Mouse (Mus musculus) limb, embryonic 15.5 days (tissue): Measurements from ENCODE around the gene Traf7. TPM values are rescaled to one million over a fixed set of nuclear protein-coding genes. Genes with fewer than 3 reads are reported as not detected.

Source experiments
- ATAC-seq: fragments of 200-750 bp; cut with Nextera tagmentation; 2 replicates; pipeline ENCODE4 v1.8.0; 2017; ENCODE audit warnings: low read depth, moderate TSS enrichment; ENCODE audit not compliant: insufficient number of reproducible peaks, low FRiP score, low TSS enrichment
- H3K27ac ChIP-seq: fragments of 300-500 bp; sonication (generic); 2 replicates; pipeline ENCODE4 v1.5.1; 2015; ENCODE audit warnings: moderate library complexity, mild to moderate bottlenecking, inconsistent platforms
- H3K27me3 ChIP-seq: fragments of 300-500 bp; sonication (generic); 2 replicates; pipeline ENCODE4 v1.6.1; 2015; ENCODE audit warnings: inconsistent platforms
- H3K36me3 ChIP-seq: fragments of 300-500 bp; sonication (generic); 2 replicates; pipeline ENCODE4 v1.6.1; 2015; ENCODE audit warnings: inconsistent platforms
- H3K4me1 ChIP-seq: fragments of 300-500 bp; sonication (generic); 2 replicates; pipeline ENCODE4 v1.6.1; 2015; ENCODE audit warnings: inconsistent platforms
- H3K4me2 ChIP-seq: fragments of 300-500 bp; sonication (generic); 2 replicates; pipeline ENCODE4 v1.6.1; 2015; ENCODE audit warnings: mild to moderate bottlenecking, inconsistent platforms
- H3K4me3 ChIP-seq: fragments of 300-500 bp; sonication (generic); 2 replicates; pipeline ENCODE4 v1.5.1; 2015; ENCODE audit warnings: mild to moderate bottlenecking, inconsistent platforms
- H3K9ac ChIP-seq: fragments of 300-500 bp; sonication (generic); 2 replicates; pipeline ENCODE4 v1.6.1; 2015; ENCODE audit warnings: inconsistent platforms
- H3K9me3 ChIP-seq: fragments of 300-500 bp; sonication (generic); 2 replicates; pipeline ENCODE4 v1.6.1; 2016; ENCODE audit warnings: inconsistent platforms
- WGBS: fragments of 180-500 bp; shearing (Covaris S2); methylation state at CpG from one replicate; pipeline ENCODE4 v1.1.7; 2015; 5-methylcytosine and 5-hydroxymethylcytosine counted together
- polyA plus RNA-seq: library from polyadenylated mRNA; unstranded; fragments of >200 nt; fragmentation: Nextera tagmentation; extraction: Ambion mirVana; gene quantifications from 2 replicates; pipeline ENCODE4 v1.2.1, GENCODE M21; 2015

The Traf7 gene
- polyA plus RNA-seq, 1 experiment from 2014 or later = 89.8 TPM

- H3K9ac ChIP-seq = no peak overlapping the region
- H3K4me1 ChIP-seq = peaks cover 16% of the 10 kb centered on the region
- no peaks in the 10 kb centered on the region for H3K36me3 ChIP-seq
- H3K27ac ChIP-seq = no peak overlapping the region
- no peak overlapping the region for H3K4me2 ChIP-seq
- no peak for ATAC-seq
- no peaks in the 10 kb centered on the region for H3K9me3 ChIP-seq
- 9% methylated on average over 3 of the region's 3 CpGs for WGBS
- no peak overlapping the region for H3K4me3 ChIP-seq
- peaks cover 4% of the 10 kb centered on the region; the same call in 1 of the 2 replicates for H3K27me3 ChIP-seq
Observed at GRCm38 (mm10) chr17:24540375-24540774, 12.6 kb upstream of the Traf7 start.

- no peaks in the 10 kb centered on the region for H3K9me3 ChIP-seq
Observed at GRCm38 (mm10) chr17:24538950-24539349, 11.2 kb upstream of the Traf7 start.

GRCm38 (mm10) chr17:24537536-24537935 lies 9.8 kb upstream of the Traf7 start:
- no peak overlapping the region for H3K4me3 ChIP-seq
- no peaks in the 10 kb centered on the region for H3K36me3 ChIP-seq
- H3K27me3 ChIP-seq = no peaks in the 10 kb centered on the region
- H3K4me1 ChIP-seq = peaks cover 24% of the 10 kb centered on the region
- no peak overlapping the region for H3K9ac ChIP-seq
- peak overlapping the region; percentile 57; the same call in 1 of the 2 replicates for H3K27ac ChIP-seq
- WGBS = 30% methylated on average over 3 of the region's 3 CpGs
- no peaks in the 10 kb centered on the region for H3K9me3 ChIP-seq
- H3K4me2 ChIP-seq = no peak overlapping the region
- ATAC-seq = no peak

More at GRCm38 (mm10) chr17:24538950-24539349, 11.2 kb upstream of the Traf7 start:
- H3K27ac ChIP-seq = no peak overlapping the region
- 67% methylated on average over 8 of the region's 8 CpGs for WGBS
- no peaks in the 10 kb centered on the region for H3K36me3 ChIP-seq
- peaks cover 11% of the 10 kb centered on the region for H3K4me1 ChIP-seq
- no peak for ATAC-seq
- no peak overlapping the region for H3K4me2 ChIP-seq
- no peaks in the 10 kb centered on the region for H3K27me3 ChIP-seq
- no peak overlapping the region for H3K9ac ChIP-seq
- H3K4me3 ChIP-seq = no peak overlapping the region

GRCm38 (mm10) chr17:24535300-24535699 lies 7.6 kb upstream of the Traf7 start:
- no peak overlapping the region for H3K4me2 ChIP-seq
- H3K27ac ChIP-seq = no peak overlapping the region
- no peak for ATAC-seq
- WGBS = 30% methylated on average over 5 of the region's 5 CpGs
- peaks cover 2% of the 10 kb centered on the region; the same call in 1 of the 2 replicates for H3K36me3 ChIP-seq
- no peaks in the 10 kb centered on the region for H3K9me3 ChIP-seq
- H3K9ac ChIP-seq = no peak overlapping the region; the same call in 1 of the 2 replicates
- H3K4me3 ChIP-seq = no peak overlapping the region
- peaks cover 44% of the 10 kb centered on the region for H3K4me1 ChIP-seq
- no peaks in the 10 kb centered on the region for H3K27me3 ChIP-seq

GRCm38 (mm10) chr17:24534160-24534718 lies 6.5 kb upstream of the Traf7 start, which contains the start of gene Rab26:
Gene Rab26 (minus strand): TSS chr17:24534210.
- no peaks in the 10 kb centered on the region for H3K27me3 ChIP-seq
- peak within 1 kb of the TSS; percentile 36; the same call in 1 of the 2 replicates for H3K9ac ChIP-seq
- ATAC-seq = no peak
- H3K4me2 ChIP-seq = peak within 1 kb of the TSS; percentile 76
- H3K27ac ChIP-seq = no peak within 1 kb of the TSS
- WGBS = 90% methylated on average over 8 of the region's 8 CpGs
- H3K36me3 ChIP-seq = peaks cover 10% of the 10 kb centered on the region; the same call in 1 of the 2 replicates
- peaks cover 55% of the 10 kb centered on the region for H3K4me1 ChIP-seq
- no peaks in the 10 kb centered on the region for H3K9me3 ChIP-seq
- peak within 1 kb of the TSS; percentile 38 for H3K4me3 ChIP-seq

- H3K4me1 ChIP-seq = peaks cover 59% of the 10 kb centered on the region
- peak overlapping the region; percentile 76 for H3K4me2 ChIP-seq
- no peaks in the 10 kb centered on the region for H3K9me3 ChIP-seq
- no peak overlapping the region for H3K27ac ChIP-seq
- 8% methylated on average over 53 of the region's 53 CpGs for WGBS
- H3K36me3 ChIP-seq = peaks cover 10% of the 10 kb centered on the region; the same call in 1 of the 2 replicates
- H3K27me3 ChIP-seq = no peaks in the 10 kb centered on the region
- ATAC-seq = 0 out of 2 replicates have a peak, but pooled peaks have one; percentile 20
- peak overlapping the region; percentile 36; the same call in 1 of the 2 replicates for H3K9ac ChIP-seq
- peak overlapping the region; percentile 38 for H3K4me3 ChIP-seq
Observed at GRCm38 (mm10) chr17:24533099-24533992, 5.6 kb upstream of the Traf7 start.

- Histone ChIP-seq H3K27me3 (no peaks in the 10 kb centered on the region), H3K4me2 (no peak overlapping the region), H3K4me1 (peaks cover 52% of the 10 kb centered on the region), H3K27ac (no peak overlapping the region), H3K36me3 (peaks cover 10% of the 10 kb centered on the region; the same call in 1 of the 2 replicates), H3K9me3 (no peaks in the 10 kb centered on the region), H3K9ac (no peak overlapping the region), H3K4me3 (no peak overlapping the region)
- 70% methylated on average over 7 of the region's 7 CpGs for whole genome bisulfite sequencing
- ATAC-seq = no peak
Observed at GRCm38 (mm10) chr17:24532045-24532444, 4.3 kb upstream of the Traf7 start.

GRCm38 (mm10) chr17:24531064-24531463 lies 3.3 kb upstream of the Traf7 start:
- 60% methylated on average over 3 of the region's 3 CpGs for WGBS
- ATAC-seq = no peak
- peaks cover 10% of the 10 kb centered on the region; the same call in 1 of the 2 replicates for H3K36me3 ChIP-seq
- H3K9ac ChIP-seq = no peak overlapping the region
- H3K4me1 ChIP-seq = peaks cover 57% of the 10 kb centered on the region
- no peaks in the 10 kb centered on the region for H3K27me3 ChIP-seq
- no peak overlapping the region for H3K4me2 ChIP-seq
- H3K27ac ChIP-seq = 0 out of 2 replicates have a peak overlapping the region, but pooled peaks have one; percentile 13
- no peaks in the 10 kb centered on the region for H3K9me3 ChIP-seq
- H3K4me3 ChIP-seq = no peak overlapping the region

GRCm38 (mm10) chr17:24530361-24531050 lies 2.8 kb upstream of the Traf7 start:
- Histone ChIP-seq H3K27me3 (no peaks in the 10 kb centered on the region), H3K4me2 (peak overlapping the region; percentile 64), H3K36me3 (peaks cover 10% of the 10 kb centered on the region; the same call in 1 of the 2 replicates), H3K4me1 (peaks cover 59% of the 10 kb centered on the region), H3K4me3 (peak overlapping the region; percentile 94), H3K9me3 (no peaks in the 10 kb centered on the region), H3K27ac (peak overlapping the region; percentile 81; the same call in 1 of the 2 replicates), H3K9ac (no peak overlapping the region; the same call in 1 of the 2 replicates)
- no peak for ATAC-seq
- WGBS = 30% methylated on average over 8 of the region's 8 CpGs

- peak overlapping the region; percentile 55 for H3K9ac ChIP-seq
- ATAC-seq = no peak
- no peaks in the 10 kb centered on the region for H3K9me3 ChIP-seq
- peak overlapping the region; percentile 94 for H3K4me3 ChIP-seq
- H3K36me3 ChIP-seq = peaks cover 10% of the 10 kb centered on the region; the same call in 1 of the 2 replicates
- 24% methylated on average over 5 of the region's 5 CpGs for WGBS
- H3K4me2 ChIP-seq = peak overlapping the region; percentile 64
- no peaks in the 10 kb centered on the region for H3K27me3 ChIP-seq
- peak overlapping the region; percentile 81 for H3K27ac ChIP-seq
- peaks cover 65% of the 10 kb centered on the region for H3K4me1 ChIP-seq
Observed at GRCm38 (mm10) chr17:24529883-24530282, 2.1 kb upstream of the Traf7 start.

- Histone ChIP-seq H3K27me3 (no peaks in the 10 kb centered on the region), H3K4me3 (peak overlapping the region; percentile 94), H3K9me3 (no peaks in the 10 kb centered on the region), H3K4me1 (peaks cover 65% of the 10 kb centered on the region), H3K9ac (peak overlapping the region; percentile 55), H3K27ac (peak overlapping the region; percentile 81), H3K36me3 (peaks cover 10% of the 10 kb centered on the region; the same call in 1 of the 2 replicates), H3K4me2 (peak overlapping the region; percentile 64)
- no peak for ATAC-seq
- 2% methylated on average over 4 of the region's 4 CpGs for WGBS
Observed at GRCm38 (mm10) chr17:24529007-24529451, 1.3 kb upstream of the Traf7 start.
